In the genomic region with DNA sequence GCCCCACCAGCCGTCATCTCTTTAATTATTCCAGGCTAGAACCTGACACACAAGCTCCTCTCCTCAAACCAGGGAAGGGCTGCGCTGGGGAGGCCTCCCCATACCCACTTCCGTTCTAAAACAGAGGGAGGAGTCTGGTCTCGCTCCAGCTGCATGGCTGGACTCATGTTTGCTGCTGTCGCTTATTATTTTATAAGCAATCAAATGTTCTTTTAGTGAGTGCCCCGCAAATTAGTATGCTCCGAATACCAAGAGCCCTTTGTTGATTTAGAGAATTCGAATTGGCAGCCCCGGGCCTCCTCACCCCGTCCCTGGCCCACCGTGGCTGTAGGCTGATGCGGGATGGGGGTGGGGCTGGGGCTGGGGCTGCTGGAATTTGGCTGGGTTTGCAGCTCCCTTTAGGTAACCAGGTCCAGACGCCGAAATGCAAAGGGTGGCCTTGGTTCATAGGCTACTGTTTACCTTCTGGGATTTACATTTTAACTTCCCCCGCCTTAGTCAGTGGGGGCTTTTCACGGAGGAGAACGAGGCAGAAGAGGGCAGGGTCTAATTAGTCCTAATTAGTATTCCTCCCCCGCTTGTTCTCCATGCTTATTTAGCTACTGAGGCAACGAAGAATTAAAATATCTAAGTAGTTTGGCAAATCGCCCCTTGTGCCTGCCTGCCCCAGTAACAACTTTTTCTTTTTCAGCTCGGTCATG, we compare ENCODE assay signal across 8 mouse cellular contexts. TPM values are rescaled to one million over a fixed set of nuclear protein-coding genes. Genes with fewer than 3 reads are reported as not detected.
DNase-seq lines count a peak whose midpoint lies in the region; ATAC-seq lines count a peak whose summit lies in the region.

No protein-coding gene starts in this region.

- peaks cover 23% of the 10 kb centered on the region for H3K4me1 ChIP-seq in forebrain, embryonic 14.5 days (ENCODE audit: control insufficient read depth, insufficient read depth, low read length)
- H3K4me1 ChIP-seq in intestine, embryonic 14.5 days (replicated peaks; ENCODE audit: control insufficient read depth, insufficient read depth, low read length): peaks cover 32% of the 10 kb centered on the region

- peak; percentile 85 for ATAC-seq in forebrain, embryonic 14.5 days
- no peak for ATAC-seq in intestine, embryonic 14.5 days (replicated peaks; ENCODE audit: low FRiP score, low TSS enrichment, low read depth)

- peaks cover 35% of the 10 kb centered on the region for H3K27me3 ChIP-seq in forebrain, embryonic 14.5 days (replicated peaks; ENCODE audit: control insufficient read depth, insufficient read depth, low read length)
- no peaks in the 10 kb centered on the region for H3K27me3 ChIP-seq in intestine, embryonic 14.5 days (replicated peaks; ENCODE audit: control insufficient read depth, insufficient read depth, low read length)

- H3K9me3 ChIP-seq in forebrain, embryonic 14.5 days (replicated peaks; ENCODE audit: control insufficient read depth, low read length): no peaks in the 10 kb centered on the region
- H3K9me3 ChIP-seq in intestine, embryonic 14.5 days (ENCODE audit: control insufficient read depth, low read length): no peaks in the 10 kb centered on the region

- H3K4me2 ChIP-seq in forebrain, embryonic 14.5 days (ENCODE audit: low read length): peak overlapping the region; percentile 44
- peak overlapping the region; percentile 46 for H3K4me2 ChIP-seq in intestine, embryonic 14.5 days (ENCODE audit: low read length)

- peak overlapping the region; percentile 15; the same call in 1 of the 2 replicates for H3K4me3 ChIP-seq in forebrain, embryonic 14.5 days (ENCODE audit: low read depth, low read length)
- H3K4me3 ChIP-seq in intestine, embryonic 14.5 days (ENCODE audit: low read depth, low read length): peak overlapping the region; percentile 16

- peak; percentile 48 for DNase-seq in adrenal gland, adult 2 months
- DNase-seq in adrenal gland, postnatal 4 days (ENCODE audit: low spot score in 2 of 2): no peak
- DNase-seq in Muller cell, postnatal 12 days (ENCODE audit: inconsistent ontology term): peak; percentile 83
- peak; percentile 93 for DNase-seq in forebrain, embryonic 14.5 days (ENCODE audit: low spot score)
- DNase-seq in intestine, embryonic 14.5 days (ENCODE audit: low spot score): peak; percentile 67
- peak; percentile 32 to 33 for DNase-seq in lung, postnatal 4 days
- peak; percentile 26 to 49 for DNase-seq in thymus, postnatal 10 days (ENCODE audit: low spot score in 2 of 2)
- no peak for DNase-seq in right cerebral cortex, postnatal 14 days

- H3K36me3 ChIP-seq in forebrain, embryonic 14.5 days (ENCODE audit: control insufficient read depth, insufficient read depth, low read length): no peaks in the 10 kb centered on the region
- no peaks in the 10 kb centered on the region for H3K36me3 ChIP-seq in intestine, embryonic 14.5 days (ENCODE audit: control insufficient read depth, insufficient read depth, low read length)

- peak overlapping the region; percentile 33; the same call in 1 of the 2 replicates for H3K27ac ChIP-seq in forebrain, embryonic 14.5 days (ENCODE audit: low read depth, low read length)
- peak overlapping the region; percentile 39; the same call in 1 of the 2 replicates for H3K27ac ChIP-seq in intestine, embryonic 14.5 days (ENCODE audit: low read depth)

- H3K9ac ChIP-seq in forebrain, embryonic 14.5 days (ENCODE audit: low read length): no peak overlapping the region
- H3K9ac ChIP-seq in intestine, embryonic 14.5 days (ENCODE audit: low read length): no peak overlapping the region

- WGBS in forebrain, embryonic 14.5 days: under 1% methylated on average over 21 of the region's 21 CpGs
- WGBS in intestine, embryonic 14.5 days: 6% methylated on average over 21 of the region's 21 CpGs

RNA-seq across cellular contexts. Expression of gene Itgb5, which starts 3.4 kb away (rescaled TPM):
- total RNA-seq in adrenal gland, adult 2 months (2021): 100 to 1,000 TPM; 187 to 222 TPM
- polyA plus RNA-seq in adrenal gland, adult 2 months (2012; rRNA removed): 214 and 223 TPM in 2 replicates
- 100 to 1,000 TPM; 173 to 175 TPM for total RNA-seq in adrenal gland, postnatal 4 days (2021)
- polyA plus RNA-seq in forebrain, embryonic 14.5 days (2014; fragmentation: Nextera tagmentation; extraction: Ambion mirVana): 4.7 and 7.0 TPM in 2 replicates
- polyA plus RNA-seq in intestine, embryonic 14.5 days (2014; fragmentation: Nextera tagmentation; extraction: Ambion mirVana): 23.7 and 41.4 TPM in 2 replicates

RNA-seq across cellular contexts. Expression of gene Muc13, which starts 39.0 kb away (rescaled TPM):
- not detected for total RNA-seq in adrenal gland, adult 2 months (2021)
- 0.06 and 0.13 TPM in 2 replicates for polyA plus RNA-seq in adrenal gland, adult 2 months (2012; rRNA removed)
- total RNA-seq in adrenal gland, postnatal 4 days (2021): under 1 TPM; 0.14 TPM
- polyA plus RNA-seq in forebrain, embryonic 14.5 days (2014; fragmentation: Nextera tagmentation; extraction: Ambion mirVana): not detected in 2 replicates
- 103 and 105 TPM in 2 replicates for polyA plus RNA-seq in intestine, embryonic 14.5 days (2014; fragmentation: Nextera tagmentation; extraction: Ambion mirVana)

Comparison
In these comparisons a context has a peak if more than half of its experiments do, and no peak if none do; other contexts are left out.
1. DNase-seq: peak in adrenal gland, adult 2 months (single experiment), Muller cell, postnatal 12 days (single experiment), forebrain, embryonic 14.5 days (single experiment), intestine, embryonic 14.5 days (single experiment), lung, postnatal 4 days (2 of 2) and thymus, postnatal 10 days (2 of 2); none in adrenal gland, postnatal 4 days (0 of 2) and right cerebral cortex, postnatal 14 days (single experiment).
2. RNA of gene Muc13, which starts 39.0 kb away (polyA plus RNA-seq): 103 to 105 TPM in intestine, embryonic 14.5 days; 0.06 to 0.13 TPM in adrenal gland, adult 2 months and not detected in forebrain, embryonic 14.5 days; every median in the first group is over 10 times any median in the second.